Mouse (Mus musculus) lung, postnatal 4 days (tissue): Measurements from ENCODE around the gene Fras1.

Experiments
- DNase-seq, 2 experiments: peaks; one replicate each; pipeline ENCODE4 v3.0.0; 2021

Fras1 gene

DNA sequence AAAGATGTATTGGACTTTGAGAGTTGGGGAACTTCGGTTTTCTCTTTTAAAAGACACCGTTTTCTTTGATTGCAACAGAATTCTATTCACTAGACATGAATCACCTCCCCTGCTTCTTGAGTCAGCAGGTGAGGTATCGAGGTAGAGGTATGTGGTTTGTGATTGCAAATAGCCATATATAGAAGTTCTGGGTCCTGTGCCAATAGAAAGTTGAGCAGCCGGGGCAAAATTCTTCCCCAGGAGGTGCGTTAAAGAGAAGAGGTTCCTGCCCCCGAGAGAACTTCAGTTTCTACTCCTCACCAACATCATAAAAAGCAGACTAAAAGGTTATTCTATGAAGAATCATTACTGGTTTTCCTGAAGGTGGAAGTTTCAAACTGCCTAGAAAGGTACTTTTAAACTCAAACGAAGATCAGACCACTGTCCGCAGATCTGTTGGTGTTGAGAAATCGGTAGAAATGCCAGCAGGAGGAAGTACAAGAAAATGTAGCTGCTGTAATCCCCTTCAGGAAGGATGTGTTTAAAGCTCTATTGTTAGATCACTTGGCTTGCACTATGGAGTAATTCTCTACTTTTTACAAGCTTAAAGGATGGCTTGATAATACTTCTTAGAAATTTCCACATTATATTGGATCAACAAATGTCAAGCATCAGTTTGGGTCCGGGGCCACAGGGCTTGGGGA is 420.3 kb downstream of the Fras1 start:
- peak in 1 of 2 experiments; percentile 29 for DNase-seq

DNA sequence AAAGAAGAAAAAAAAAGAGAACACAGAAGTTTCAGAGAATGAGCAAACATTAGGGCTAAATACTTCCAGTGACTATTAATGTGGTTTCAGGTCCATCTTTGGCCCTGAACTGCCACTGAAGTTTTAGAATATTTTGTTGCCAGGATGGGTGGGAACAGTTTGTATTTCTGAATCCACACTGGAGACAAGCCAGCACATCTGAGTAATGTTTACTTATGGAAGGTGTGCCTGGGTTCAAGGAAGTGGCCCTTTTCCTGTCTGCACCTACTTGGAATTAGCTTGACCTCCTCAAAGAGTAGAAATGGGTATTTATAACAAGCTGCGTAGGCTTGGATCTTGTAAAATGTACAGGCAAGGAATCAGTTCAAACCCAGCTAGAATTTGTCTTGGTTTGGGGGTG is 422.0 kb downstream of the Fras1 start:
- peak in 1 of 2 experiments; percentile 52 for DNase-seq

DNA sequence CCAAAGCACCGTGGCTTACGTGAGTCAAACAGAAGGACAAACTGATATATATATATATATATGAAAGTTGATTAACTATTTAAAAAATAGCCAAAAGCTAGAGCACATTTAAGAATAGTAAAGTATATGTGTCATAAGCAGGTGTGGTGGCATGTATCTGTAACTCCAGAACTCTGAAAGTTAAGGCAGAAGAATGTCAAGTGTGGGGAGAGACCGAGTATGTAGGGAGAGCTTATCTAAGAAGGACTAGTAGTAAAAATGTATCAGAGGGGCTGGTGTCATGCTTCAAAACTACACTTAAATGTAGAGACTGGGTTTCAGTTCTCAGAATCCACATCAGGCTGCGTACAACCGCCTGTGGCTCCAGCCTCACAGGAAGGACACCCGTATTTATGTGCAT is 423.7 kb downstream of the Fras1 start:
- no peak for DNase-seq

DNA sequence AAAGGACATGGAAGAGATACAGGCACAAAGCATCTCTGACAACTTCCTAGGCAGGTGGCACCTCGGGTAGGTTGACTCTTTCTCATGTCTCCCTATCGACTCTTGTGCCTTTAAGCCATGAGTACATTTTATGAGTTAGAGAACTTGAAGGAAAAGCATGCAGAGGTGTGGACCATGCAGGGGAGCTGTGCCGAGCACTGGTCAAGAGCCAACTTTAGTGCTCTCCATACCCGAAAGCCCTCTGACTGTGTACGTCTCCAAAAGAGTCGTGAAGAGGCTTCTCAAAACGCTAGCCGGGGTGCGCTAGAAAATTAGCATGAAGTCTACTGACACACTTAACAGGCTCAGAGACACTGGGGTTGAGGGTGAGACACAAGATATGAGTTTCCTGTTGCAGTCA is 425.4 kb downstream of the Fras1 start:
- DNase-seq: peak in 1 of 2 experiments; percentile 28

DNA sequence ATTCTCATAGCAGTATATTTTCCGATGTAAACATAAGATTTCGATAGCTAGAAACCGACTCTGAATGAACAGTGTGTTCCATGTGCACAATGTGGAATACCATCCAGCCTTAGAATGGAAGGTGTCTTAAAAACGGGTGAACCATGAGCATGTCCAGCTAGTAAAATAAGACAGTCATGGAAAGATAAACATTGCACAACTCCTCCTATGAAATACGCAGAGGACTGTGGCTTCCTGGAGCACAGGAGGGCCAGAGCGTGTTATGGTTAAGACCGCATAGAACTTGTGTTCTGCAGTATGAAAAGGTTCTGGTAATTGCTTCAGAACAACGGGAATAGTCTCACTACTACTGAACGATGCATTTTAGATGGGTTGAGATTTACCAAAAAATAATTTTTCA is 426.2 kb downstream of the Fras1 start:
- DNase-seq: no peak

DNA sequence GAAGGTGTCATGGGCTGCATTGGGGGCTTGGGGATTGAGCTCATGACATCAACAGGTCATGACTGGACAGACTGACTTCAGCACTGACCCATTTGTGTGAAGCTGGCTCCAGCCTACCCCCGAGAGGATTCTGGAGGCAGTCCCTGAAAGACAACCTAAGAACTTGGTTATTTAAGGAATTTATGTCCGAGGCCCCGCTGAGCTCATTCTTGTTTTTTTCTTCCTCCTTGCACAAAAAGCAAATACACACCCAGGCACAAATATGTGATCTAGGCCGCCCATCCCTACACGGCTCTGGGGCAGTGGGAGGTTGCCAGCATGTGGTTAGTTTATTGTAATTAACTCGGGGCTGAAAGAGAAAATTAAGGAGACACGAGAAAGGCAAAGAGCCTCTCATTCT is 428.4 kb downstream of the Fras1 start:
- DNase-seq: peak; percentile 27 to 49

DNA sequence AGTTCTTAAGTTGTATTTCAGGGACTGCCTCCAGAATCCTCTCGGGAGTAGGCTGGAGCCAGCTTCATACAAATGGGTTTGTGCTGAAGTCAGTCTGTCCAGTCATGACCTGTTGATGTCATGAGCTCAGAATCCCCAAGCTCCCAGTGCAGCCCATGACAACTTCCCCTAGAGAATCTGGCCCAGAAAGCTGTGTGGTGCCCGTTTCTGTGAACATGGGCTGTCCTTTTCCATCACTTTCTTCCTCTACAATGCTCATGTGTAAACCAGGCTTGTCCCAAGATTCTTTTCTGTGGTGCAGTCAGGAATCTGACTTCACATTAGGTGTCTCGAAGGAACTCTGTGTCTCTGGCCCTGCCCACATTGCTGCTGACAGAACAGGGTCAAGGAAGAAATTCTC is 429.3 kb downstream of the Fras1 start:
- no peak for DNase-seq

DNA sequence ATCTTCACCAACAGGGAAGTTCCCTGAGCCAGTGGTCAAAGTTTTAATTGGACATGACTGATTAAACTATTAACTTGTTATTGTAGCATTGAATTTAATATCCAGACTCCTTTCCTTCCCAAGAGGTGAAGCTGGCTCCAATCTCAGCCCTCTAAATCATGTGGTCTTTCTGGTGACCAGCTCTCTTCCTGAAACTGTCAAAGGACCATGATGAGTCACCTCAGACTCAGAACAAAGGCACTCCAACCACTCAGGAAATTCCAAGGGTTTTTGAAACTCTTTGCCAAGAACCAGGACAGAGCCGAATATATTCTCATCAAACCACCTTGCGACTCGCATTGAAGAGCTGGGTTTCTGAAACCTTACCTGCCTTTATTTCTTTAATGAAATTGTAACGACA is 430.5 kb downstream of the Fras1 start:
- peak in 1 of 2 experiments; percentile 39 for DNase-seq

DNA sequence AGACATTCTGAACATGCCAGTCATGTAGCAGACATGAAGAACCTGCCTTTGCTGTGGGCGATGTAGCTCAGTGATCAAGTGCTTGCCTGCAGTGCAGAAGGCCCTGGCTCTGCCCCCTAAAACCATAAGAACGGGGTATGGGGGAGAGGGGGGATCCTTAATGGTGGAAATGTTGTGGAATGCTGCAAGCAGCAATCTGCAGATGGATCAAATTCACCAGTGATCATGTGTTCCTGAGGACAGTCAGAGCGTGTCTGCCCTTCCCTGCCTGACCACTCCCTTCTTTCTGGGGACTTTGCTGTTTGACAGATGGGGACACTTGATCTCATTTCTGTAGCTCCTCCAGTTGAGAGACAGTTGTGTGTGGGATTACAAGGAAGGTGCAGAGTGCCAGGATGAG is 431.1 kb downstream of the Fras1 start:
- no peak for DNase-seq

DNA sequence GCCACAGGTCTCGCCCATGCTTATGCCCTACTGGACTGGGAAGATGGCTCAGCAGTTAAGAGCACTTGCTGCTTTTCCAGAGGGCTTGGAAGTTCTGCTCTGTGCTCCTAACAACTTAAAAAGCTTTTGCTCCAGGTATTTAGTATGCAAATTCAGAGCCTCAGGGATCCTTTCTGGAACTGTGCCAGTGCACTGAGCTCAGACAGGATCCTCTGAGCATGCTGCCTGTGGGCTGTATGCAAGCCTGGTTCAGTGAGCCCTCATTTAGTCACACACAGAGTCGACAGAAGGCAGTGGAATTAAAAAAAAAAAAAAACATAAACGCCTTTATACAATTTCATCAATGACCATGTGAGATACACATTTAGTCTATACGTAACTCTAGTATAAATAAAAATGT is 436.9 kb downstream of the Fras1 start:
- DNase-seq: no peak

DNA sequence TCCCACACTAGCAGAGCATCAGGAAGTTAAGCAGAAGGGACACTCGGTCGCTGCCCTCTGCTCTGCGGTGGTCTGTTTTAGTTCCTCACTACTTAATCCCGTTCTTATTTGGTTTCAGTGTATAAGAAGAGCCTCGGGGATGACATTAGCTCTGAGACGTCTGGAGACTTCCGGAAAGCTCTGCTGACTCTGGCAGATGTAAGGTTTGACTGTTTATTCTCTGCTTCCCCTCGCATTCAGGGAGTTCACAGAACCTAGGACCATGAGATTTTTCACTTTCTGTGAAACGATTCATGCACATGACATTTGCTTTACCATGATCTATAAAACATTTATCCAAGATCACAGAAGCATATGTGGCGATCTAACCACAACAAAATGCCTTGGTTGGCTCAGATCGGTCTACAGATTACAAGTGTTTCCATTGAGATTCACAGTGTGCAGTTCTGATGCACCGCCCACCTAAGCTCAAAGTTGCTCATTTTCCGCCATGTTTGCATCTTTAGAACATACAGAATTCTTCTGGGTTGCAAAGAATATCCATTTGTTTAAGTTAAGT is 451.1 kb downstream of the Fras1 start:
- DNase-seq: no peak

DNA sequence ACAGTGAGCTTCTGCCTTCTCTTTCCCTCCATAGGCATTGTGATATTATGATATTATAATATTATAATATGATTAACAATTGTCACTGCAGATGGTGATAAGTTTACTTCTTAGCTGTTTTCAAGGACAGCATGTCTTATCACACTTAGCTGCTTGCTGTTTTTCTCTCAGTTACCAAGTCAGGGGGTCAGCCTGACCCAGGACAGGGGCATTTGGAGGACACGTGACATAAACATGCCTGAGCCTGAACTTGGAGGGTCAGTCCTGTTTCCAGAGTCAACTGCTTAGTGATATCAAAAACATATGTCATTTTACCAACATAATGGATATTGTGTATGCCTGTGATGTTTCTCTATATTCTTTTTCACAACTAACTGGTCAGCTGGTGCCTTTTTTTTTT is 453.4 kb downstream of the Fras1 start:
- no peak for DNase-seq
